Mouse (Mus musculus) midbrain, embryonic 16.5 days (tissue): Measurements from ENCODE around the gene Hoxd1. TPM values are rescaled to one million over a fixed set of nuclear protein-coding genes. Genes with fewer than 3 reads are reported as not detected.

Experiments used
- ATAC-seq: fragments of 200-750 bp; cut with Nextera tagmentation; 2 replicates; pipeline ENCODE4 v1.8.0; 2017; ENCODE audit warnings: moderate TSS enrichment
- H3K27ac ChIP-seq: fragments of 300-500 bp; sonication (generic); 2 replicates; pipeline ENCODE4 v1.5.1; 2014; ENCODE audit warnings: mild to moderate bottlenecking, low read length, mixed read lengths
- H3K27me3 ChIP-seq: fragments of 300-500 bp; sonication (generic); 2 replicates; pipeline ENCODE4 v1.6.1; 2014; ENCODE audit warnings: low read depth, low read length, mixed read lengths; ENCODE audit not compliant: control insufficient read depth, insufficient read depth
- H3K36me3 ChIP-seq: fragments of 300-500 bp; sonication (generic); 2 replicates; pipeline ENCODE4 v1.6.1; 2014; ENCODE audit warnings: mild to moderate bottlenecking, low read length, moderate library complexity, mixed read lengths; ENCODE audit not compliant: control insufficient read depth, insufficient read depth
- H3K4me1 ChIP-seq: fragments of 300-500 bp; sonication (generic); 2 replicates; pipeline ENCODE4 v1.6.1; 2014; ENCODE audit warnings: mild to moderate bottlenecking, low read length, mixed read lengths; ENCODE audit not compliant: control insufficient read depth, insufficient read depth
- H3K4me2 ChIP-seq: fragments of 300-500 bp; sonication (generic); 2 replicates; pipeline ENCODE4 v1.6.1; 2014; ENCODE audit warnings: mild to moderate bottlenecking, low read length, mixed read lengths
- H3K4me3 ChIP-seq: fragments of 300-500 bp; sonication (generic); 2 replicates; pipeline ENCODE4 v1.5.1; 2014; ENCODE audit warnings: low read depth, mild to moderate bottlenecking, low read length, moderate library complexity, mixed read lengths
- H3K9ac ChIP-seq: fragments of 300-500 bp; sonication (generic); 2 replicates; pipeline ENCODE4 v1.6.1; 2014; ENCODE audit warnings: low read depth, low read length, mixed read lengths
- H3K9me3 ChIP-seq: fragments of 300-500 bp; sonication (generic); replicated peaks from 2 replicates; pipeline ENCODE4 v1.6.1; 2014; ENCODE audit warnings: mild to moderate bottlenecking, low read length, mixed read lengths; ENCODE audit not compliant: control insufficient read depth, poor library complexity, severe bottlenecking
- WGBS: fragments of 180-500 bp; shearing (Covaris S2); extraction: QIAGEN DNeasy Blood & Tissue Kit; methylation state at CpG from one replicate; pipeline ENCODE4 v1.1.7; 2014; 5-methylcytosine and 5-hydroxymethylcytosine counted together
- polyA plus RNA-seq: library from polyadenylated mRNA; unstranded; fragments of >200 nt; fragmentation: Nextera tagmentation; extraction: Ambion mirVana; gene quantifications from 2 replicates; pipeline ENCODE4 v1.2.1, GENCODE M21; 2015

Gene Hoxd1
- polyA plus RNA-seq, 1 experiment from 2014 or later = not detected

GRCm38 (mm10) chr2:74736688-74737577 lies 25.8 kb upstream of the Hoxd1 start:
- WGBS = 2% methylated on average over 15 of the region's 15 CpGs
- Histone ChIP-seq H3K9ac (no peak overlapping the region), H3K9me3 (no peaks in the 10 kb centered on the region), H3K4me1 (no peaks in the 10 kb centered on the region), H3K36me3 (no peaks in the 10 kb centered on the region), H3K4me3 (no peak overlapping the region), H3K27ac (no peak overlapping the region), H3K27me3 (peaks cover 69% of the 10 kb centered on the region), H3K4me2 (no peak overlapping the region)
- no peak for ATAC-seq

- H3K4me2 ChIP-seq = no peak overlapping the region
- H3K27me3 ChIP-seq = peaks cover 68% of the 10 kb centered on the region
- H3K4me1 ChIP-seq = no peaks in the 10 kb centered on the region
- H3K4me3 ChIP-seq = no peak overlapping the region
- H3K27ac ChIP-seq = no peak overlapping the region
- no peak for ATAC-seq
- no peaks in the 10 kb centered on the region for H3K9me3 ChIP-seq
- 3% methylated on average over 7 of the region's 7 CpGs for WGBS
- H3K36me3 ChIP-seq = no peaks in the 10 kb centered on the region
- no peak overlapping the region for H3K9ac ChIP-seq
Measured at GRCm38 (mm10) chr2:74737578-74738070, 25.2 kb upstream of the Hoxd1 start.

DNA sequence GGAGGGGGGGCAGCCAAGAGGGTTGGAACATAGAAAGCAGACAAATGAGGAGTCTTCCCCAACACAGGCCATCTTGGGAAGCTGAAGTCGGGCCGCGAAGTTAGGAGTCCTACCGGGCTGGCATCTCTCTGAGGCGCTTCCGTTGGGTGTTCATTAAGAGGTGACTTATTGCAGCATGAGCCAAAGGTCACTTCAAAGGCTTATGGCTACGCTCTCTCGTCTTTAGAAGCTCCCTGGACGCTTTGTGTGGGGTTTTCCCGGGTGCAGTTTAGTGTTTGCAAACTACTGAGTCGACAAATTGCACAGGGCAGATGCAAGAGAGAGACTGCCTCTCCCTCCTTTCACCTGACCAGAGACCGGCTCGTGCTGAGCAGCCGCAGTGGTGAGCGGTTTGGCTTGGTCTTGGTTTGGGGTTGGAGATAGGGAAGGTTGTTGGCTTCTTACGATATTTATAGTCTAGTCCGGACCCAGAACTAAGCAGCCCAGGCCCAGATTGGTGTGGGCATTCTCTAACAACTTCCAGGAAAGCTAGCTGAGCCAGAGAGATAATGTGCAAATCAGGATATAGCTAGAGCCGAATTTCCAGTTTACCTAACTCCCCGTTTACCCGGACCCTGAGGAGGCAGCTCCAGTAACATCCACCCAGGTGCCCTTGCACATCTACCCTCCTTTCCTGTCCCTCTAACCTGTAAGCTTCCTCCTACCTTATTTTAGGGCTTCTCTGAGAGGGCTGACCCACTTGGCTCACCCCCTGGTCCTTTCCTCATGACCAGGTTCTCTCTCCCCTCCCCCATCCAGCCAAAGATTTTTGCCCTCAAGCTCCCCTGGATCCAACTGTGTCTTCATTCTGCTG lies 23.9 kb upstream of the Hoxd1 start:
- no peak overlapping the region for H3K4me3 ChIP-seq
- no peak overlapping the region for H3K9ac ChIP-seq
- no peaks in the 10 kb centered on the region for H3K9me3 ChIP-seq
- no peak overlapping the region for H3K27ac ChIP-seq
- H3K27me3 ChIP-seq = peaks cover 77% of the 10 kb centered on the region
- no peaks in the 10 kb centered on the region for H3K36me3 ChIP-seq
- ATAC-seq = no peak
- H3K4me2 ChIP-seq = no peak overlapping the region
- no peaks in the 10 kb centered on the region for H3K4me1 ChIP-seq
- WGBS = under 1% methylated on average over 20 of the region's 20 CpGs

DNA sequence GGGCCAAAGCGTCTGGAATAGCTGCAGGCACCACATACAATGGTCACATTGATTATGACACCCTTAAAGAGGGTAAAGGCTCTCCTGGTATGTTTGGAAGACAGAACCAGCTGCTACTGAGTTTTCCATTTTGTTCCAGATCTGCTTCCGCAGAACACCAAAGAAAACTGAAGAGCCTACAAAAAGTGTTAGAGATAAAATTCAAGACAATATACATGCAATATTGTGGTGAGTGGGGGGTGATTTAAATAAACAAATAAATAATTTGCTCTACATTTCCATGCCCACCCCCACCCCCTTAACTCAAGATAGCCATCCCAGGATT lies 23.3 kb upstream of the Hoxd1 start:
- no peak overlapping the region for H3K4me3 ChIP-seq
- WGBS = 2% methylated on average over 2 of the region's 2 CpGs
- H3K27me3 ChIP-seq = peaks cover 81% of the 10 kb centered on the region
- ATAC-seq = no peak
- H3K27ac ChIP-seq = no peak overlapping the region
- H3K4me1 ChIP-seq = no peaks in the 10 kb centered on the region
- H3K9ac ChIP-seq = no peak overlapping the region
- H3K9me3 ChIP-seq = no peaks in the 10 kb centered on the region
- no peak overlapping the region for H3K4me2 ChIP-seq
- no peaks in the 10 kb centered on the region for H3K36me3 ChIP-seq

GRCm38 (mm10) chr2:74739869-74740268 lies 22.9 kb upstream of the Hoxd1 start:
- no peak overlapping the region for H3K9ac ChIP-seq
- H3K27me3 ChIP-seq = peaks cover 81% of the 10 kb centered on the region
- H3K4me3 ChIP-seq = no peak overlapping the region
- 2% methylated on average over 14 of the region's 14 CpGs for WGBS
- no peak overlapping the region for H3K4me2 ChIP-seq
- no peak overlapping the region for H3K27ac ChIP-seq
- H3K36me3 ChIP-seq = no peaks in the 10 kb centered on the region
- no peaks in the 10 kb centered on the region for H3K9me3 ChIP-seq
- no peak for ATAC-seq
- H3K4me1 ChIP-seq = no peaks in the 10 kb centered on the region

GRCm38 (mm10) chr2:74740311-74741091 lies 22.3 kb upstream of the Hoxd1 start:
- WGBS = under 1% methylated on average over 43 of the region's 43 CpGs
- Histone ChIP-seq H3K27me3 (peaks cover 83% of the 10 kb centered on the region), H3K9ac (no peak overlapping the region), H3K4me3 (no peak overlapping the region), H3K4me2 (no peak overlapping the region), H3K9me3 (no peaks in the 10 kb centered on the region), H3K36me3 (no peaks in the 10 kb centered on the region), H3K4me1 (no peaks in the 10 kb centered on the region), H3K27ac (no peak overlapping the region)
- ATAC-seq = no peak

- H3K27ac ChIP-seq = no peak overlapping the region
- no peaks in the 10 kb centered on the region for H3K9me3 ChIP-seq
- peaks cover 83% of the 10 kb centered on the region for H3K27me3 ChIP-seq
- H3K36me3 ChIP-seq = no peaks in the 10 kb centered on the region
- ATAC-seq = no peak
- H3K9ac ChIP-seq = no peak overlapping the region
- H3K4me2 ChIP-seq = no peak overlapping the region
- WGBS = 24% methylated on average over 2 of the region's 3 CpGs
- H3K4me1 ChIP-seq = no peaks in the 10 kb centered on the region
- H3K4me3 ChIP-seq = no peak overlapping the region
Measured at GRCm38 (mm10) chr2:74741252-74741978, 21.4 kb upstream of the Hoxd1 start.

- H3K4me3 ChIP-seq = no peak overlapping the region
- no peak overlapping the region for H3K9ac ChIP-seq
- H3K27me3 ChIP-seq = peaks cover 83% of the 10 kb centered on the region
- no peaks in the 10 kb centered on the region for H3K9me3 ChIP-seq
- no peak overlapping the region for H3K27ac ChIP-seq
- ATAC-seq = no peak
- no peak overlapping the region for H3K4me2 ChIP-seq
- no peaks in the 10 kb centered on the region for H3K36me3 ChIP-seq
- no peaks in the 10 kb centered on the region for H3K4me1 ChIP-seq
Measured at GRCm38 (mm10) chr2:74741979-74742277, 20.9 kb upstream of the Hoxd1 start.
